Mouse (Mus musculus): ENCODE data around the gene Ifi203.
"Not testable (repeated sequence)": the region's sequence is repeated elsewhere in the genome, so short reads cannot be mapped to it uniquely, and the experiment has no call there.

DNA sequence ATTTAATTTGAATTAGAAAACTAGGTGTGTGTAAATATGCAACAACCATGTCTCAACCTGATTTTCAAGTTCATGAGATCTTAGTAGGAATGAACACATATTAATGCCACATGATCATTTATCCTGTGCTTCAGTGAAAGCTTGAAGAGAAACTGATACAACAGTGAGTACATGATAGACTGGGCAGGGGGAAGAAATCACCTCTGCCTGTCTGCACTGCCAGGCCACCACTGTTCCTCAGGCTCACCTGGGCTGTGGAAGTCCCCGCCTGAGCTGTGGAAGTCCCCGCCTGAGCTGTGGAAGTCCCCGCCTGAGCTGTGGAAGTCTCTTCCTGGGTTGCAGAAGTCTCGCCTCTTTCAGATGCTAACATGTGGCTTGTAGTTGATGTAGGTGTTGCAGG lies 36.6 kb downstream of the Ifi203 start:
- TF ChIP-seq CTCF, POLR2A (IDR thresholded peaks at IDR 0.05; ENCODE audit: extremely low read depth, insufficient read depth, low read length): not testable (repeated sequence)
